Mouse (Mus musculus): ENCODE results near the gene Atp2a2. TPM values are rescaled to one million over a fixed set of nuclear protein-coding genes. Genes with fewer than 3 reads are reported as not detected.
"Not testable (repeated sequence)": the region's sequence is repeated elsewhere in the genome, so short reads cannot be mapped to it uniquely, and the experiment has no call there.

Gene Atp2a2
- polyA plus RNA-seq, 1 experiment from 2014 or later, result 32.2 TPM

DNA sequence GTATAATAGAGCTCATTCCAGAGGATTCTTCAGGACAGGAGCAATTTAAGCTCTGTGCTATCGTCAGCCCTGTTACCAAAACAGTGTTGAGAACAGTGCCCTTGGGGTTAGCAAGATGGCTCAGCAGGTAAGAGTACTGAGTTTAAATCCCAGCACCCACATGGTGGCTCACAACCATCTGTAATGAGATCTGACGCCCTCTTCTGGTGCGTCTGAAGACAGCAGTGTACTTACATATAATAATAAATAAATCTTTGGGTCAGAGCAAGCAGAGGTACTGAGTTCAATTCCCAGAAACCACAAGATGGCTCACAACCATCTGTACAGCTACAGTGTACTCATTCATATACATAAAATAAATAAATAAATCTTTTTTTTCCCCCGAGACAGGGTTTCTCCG, 15.8 kb downstream of the Atp2a2 start:
- not testable (repeated sequence) for H3K4me2 ChIP-seq; H3K4me3 ChIP-seq; H3K27ac ChIP-seq; H3K9me3 ChIP-seq (replicated peaks); H3K9ac ChIP-seq; ATAC-seq; H3K27me3 ChIP-seq; H3K4me1 ChIP-seq
- 79% methylated on average over 5 of the region's 5 CpGs for WGBS
- peaks cover 92% of the 10 kb centered on the region for H3K36me3 ChIP-seq (ENCODE audit: poor library complexity, severe bottlenecking)

DNA sequence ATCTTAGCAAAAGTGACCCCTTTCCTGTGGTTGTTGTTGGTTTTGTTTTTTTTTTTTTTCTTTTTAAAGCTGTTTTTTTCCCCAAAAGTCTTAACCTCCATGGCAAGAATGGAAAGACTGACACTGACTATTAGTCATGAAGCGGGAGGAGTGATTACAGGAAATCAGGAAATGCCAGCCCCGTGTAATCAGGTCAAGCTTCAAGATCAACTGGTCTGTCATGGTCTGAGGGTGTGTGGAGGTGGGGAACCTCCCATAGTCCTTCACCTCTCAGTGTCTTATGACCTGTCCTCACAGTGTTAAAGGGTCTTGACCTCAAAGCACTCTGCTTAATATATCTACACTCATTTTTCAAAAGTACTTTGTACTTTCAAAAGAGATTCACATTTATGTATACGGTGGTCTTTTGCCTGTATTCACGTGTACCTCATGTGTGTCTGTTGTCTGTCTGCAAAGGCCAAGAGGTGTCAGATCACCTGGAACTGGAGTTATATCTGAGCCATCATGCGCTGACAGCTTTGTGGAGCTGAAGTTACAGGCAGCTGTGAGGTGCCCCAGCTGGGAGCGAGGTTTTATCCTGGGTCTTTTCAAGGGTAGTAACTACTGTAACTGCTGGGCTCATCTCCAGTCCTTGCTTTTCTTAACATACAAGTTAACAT, 19.2 kb downstream of the Atp2a2 start:
- H3K9ac ChIP-seq, result no peak overlapping the region
- no peak for ATAC-seq
- no peaks in the 10 kb centered on the region for H3K9me3 ChIP-seq (replicated peaks)
- peaks cover 77% of the 10 kb centered on the region for H3K36me3 ChIP-seq (ENCODE audit: poor library complexity, severe bottlenecking)
- no peak overlapping the region for H3K27ac ChIP-seq
- H3K27me3 ChIP-seq, result no peaks in the 10 kb centered on the region
- 95% methylated on average over 6 of the region's 6 CpGs for WGBS
- no peak overlapping the region for H3K4me3 ChIP-seq
- no peaks in the 10 kb centered on the region for H3K4me1 ChIP-seq
- H3K4me2 ChIP-seq, result no peak overlapping the region

DNA sequence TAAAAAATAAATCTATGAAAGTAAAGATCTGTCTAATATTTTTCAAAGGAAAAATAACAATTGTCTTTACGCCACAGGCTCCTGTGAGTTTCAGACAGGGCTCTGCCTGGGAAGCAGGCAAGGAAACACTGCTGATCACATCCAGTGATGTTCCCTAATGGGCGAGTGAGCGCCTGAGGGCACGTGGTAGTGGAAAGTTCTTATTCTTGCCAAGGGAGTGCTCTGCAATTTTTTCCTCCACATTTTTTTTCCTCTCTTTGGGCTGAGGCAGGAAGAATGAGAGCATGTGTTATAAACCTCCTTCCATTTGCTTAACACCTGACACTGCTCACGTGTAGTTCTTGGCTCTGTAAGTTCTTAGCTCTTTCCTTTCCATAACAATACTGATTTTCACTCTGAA, 20.2 kb downstream of the Atp2a2 start:
- Histone ChIP-seq H3K9me3 (replicated peaks) (no peaks in the 10 kb centered on the region), H3K9ac (no peak overlapping the region), H3K4me2 (no peak overlapping the region), H3K27me3 (no peaks in the 10 kb centered on the region), H3K27ac (no peak overlapping the region), H3K4me1 (no peaks in the 10 kb centered on the region), H3K36me3 (ENCODE audit: poor library complexity, severe bottlenecking) (peaks cover 79% of the 10 kb centered on the region), H3K4me3 (no peak overlapping the region)
- ATAC-seq, result no peak
- WGBS, result 92% methylated on average over 5 of the region's 5 CpGs

DNA sequence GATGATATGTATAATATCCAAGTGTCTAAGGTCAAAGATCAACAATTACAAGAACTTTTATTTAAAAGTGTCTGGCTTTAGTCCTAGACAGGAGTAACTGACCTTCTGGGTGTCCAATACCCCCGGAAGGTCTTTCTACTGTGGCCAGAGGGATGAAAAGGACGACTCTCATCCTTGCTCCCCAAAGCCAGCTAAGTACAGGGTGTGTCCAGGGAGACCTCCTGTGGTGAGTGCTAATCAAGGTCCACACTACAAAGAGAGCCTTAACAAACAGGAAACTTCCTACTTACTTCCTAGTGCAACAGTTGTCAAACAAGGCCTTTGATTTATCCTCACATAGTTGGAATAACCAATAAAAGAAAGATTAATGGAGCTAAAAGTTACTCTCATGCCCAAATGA, 22.9 kb downstream of the Atp2a2 start:
- no peak overlapping the region for H3K9ac ChIP-seq
- peaks cover 72% of the 10 kb centered on the region for H3K36me3 ChIP-seq (ENCODE audit: poor library complexity, severe bottlenecking)
- H3K9me3 ChIP-seq (replicated peaks), result no peaks in the 10 kb centered on the region
- H3K4me2 ChIP-seq, result no peak overlapping the region
- H3K27me3 ChIP-seq, result no peaks in the 10 kb centered on the region
- no peak overlapping the region for H3K27ac ChIP-seq
- WGBS, result 49% methylated on average over 2 of the region's 2 CpGs
- no peak for ATAC-seq
- no peak overlapping the region for H3K4me3 ChIP-seq
- H3K4me1 ChIP-seq, result 0 out of 2 replicates have a peak, but pooled peaks cover 4% of the 10 kb centered on the region

DNA sequence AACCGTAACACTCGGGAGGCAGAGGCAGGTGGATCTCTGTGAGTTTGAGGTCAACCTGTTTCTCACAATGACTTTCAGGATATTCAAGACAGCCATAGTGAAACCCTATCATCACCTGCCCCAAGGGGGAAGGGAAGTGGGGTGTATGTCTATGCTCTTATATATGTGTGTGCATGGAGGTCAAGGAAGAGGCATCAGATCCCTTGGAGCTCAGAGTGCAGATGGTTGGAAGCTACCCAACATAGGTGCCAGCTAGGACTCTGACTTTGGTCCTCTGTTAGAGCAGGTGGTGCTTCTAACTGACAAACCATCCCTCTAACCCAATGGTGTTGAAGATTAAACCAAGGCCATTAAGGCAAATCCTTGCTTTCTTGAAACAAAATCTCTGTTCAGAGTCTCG, 24.5 kb downstream of the Atp2a2 start:
- Histone ChIP-seq H3K36me3 (ENCODE audit: poor library complexity, severe bottlenecking) (peaks cover 72% of the 10 kb centered on the region), H3K4me3 (no peak overlapping the region), H3K9ac (no peak overlapping the region), H3K4me1 (0 out of 2 replicates have a peak, but pooled peaks cover 6% of the 10 kb centered on the region), H3K27me3 (no peaks in the 10 kb centered on the region), H3K4me2 (no peak overlapping the region), H3K9me3 (replicated peaks) (no peaks in the 10 kb centered on the region), H3K27ac (no peak overlapping the region)
- no peak for ATAC-seq
- 91% methylated on average over 3 of the region's 3 CpGs for WGBS

DNA sequence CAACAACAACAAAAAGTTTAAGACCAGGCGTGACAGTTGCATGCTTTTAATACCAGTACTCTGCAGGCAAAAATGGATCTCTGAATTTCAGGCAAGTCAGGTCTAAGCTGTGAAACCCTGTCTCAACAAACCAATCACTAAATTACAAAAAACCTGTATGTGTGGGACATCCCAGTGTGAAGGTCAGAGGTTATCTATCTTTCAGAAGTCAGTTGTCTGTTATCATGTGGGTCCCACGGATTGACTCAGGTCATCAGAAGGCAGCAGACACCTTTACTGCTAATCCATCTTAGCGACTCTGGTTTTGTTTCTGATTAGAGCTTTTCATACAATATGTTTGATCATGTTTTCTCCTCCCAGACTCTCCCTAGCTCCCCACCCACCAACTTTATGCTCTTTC, 25.9 kb downstream of the Atp2a2 start:
- no peaks in the 10 kb centered on the region for H3K9me3 ChIP-seq (replicated peaks)
- 85% methylated on average over 3 of the region's 3 CpGs for WGBS

DNA sequence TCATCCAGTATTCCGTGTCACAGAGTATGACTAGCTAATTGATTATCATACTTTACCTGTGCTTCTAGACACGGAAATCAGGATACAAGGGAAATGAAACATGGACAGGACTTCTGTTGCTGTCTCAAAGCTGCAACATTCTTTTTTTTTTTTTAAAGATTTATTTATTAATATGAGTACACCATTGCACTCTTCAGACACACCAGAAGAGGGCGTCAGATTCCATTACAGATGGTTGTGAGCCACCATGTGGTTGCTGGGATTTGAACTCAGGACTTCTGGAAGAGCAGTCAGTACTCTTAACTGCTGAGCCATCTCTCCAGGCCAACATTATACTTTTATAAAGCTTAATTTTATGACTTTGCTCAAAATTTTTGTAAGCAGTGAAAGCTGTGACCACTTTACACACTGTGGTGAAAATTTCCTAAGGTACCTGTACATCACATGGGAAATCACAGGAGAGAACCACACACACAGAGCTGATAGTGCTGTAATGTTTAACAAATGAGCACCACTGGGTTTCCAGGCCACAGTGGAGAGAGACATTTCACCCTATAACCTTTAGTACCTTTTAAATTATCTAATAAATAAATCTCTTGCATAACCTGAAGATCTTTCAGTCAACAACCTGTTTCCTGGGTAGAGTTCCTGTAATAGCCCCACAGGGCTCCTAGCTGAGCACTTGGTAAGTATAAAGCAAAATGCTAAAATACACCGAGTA, 27.2 kb downstream of the Atp2a2 start:
- H3K9me3 ChIP-seq (replicated peaks), result no peaks in the 10 kb centered on the region
- no peak overlapping the region for H3K27ac ChIP-seq
- ATAC-seq, result no peak
- H3K9ac ChIP-seq, result no peak overlapping the region
- H3K4me2 ChIP-seq, result no peak overlapping the region
- WGBS, result 83% methylated on average over 4 of the region's 4 CpGs
- 0 out of 2 replicates have a peak, but pooled peaks cover 6% of the 10 kb centered on the region for H3K4me1 ChIP-seq
- H3K27me3 ChIP-seq, result no peaks in the 10 kb centered on the region
- H3K4me3 ChIP-seq, result no peak overlapping the region
- peaks cover 76% of the 10 kb centered on the region for H3K36me3 ChIP-seq (ENCODE audit: poor library complexity, severe bottlenecking)

More for the DNA sequence above, 25.9 kb downstream of the Atp2a2 start:
- H3K9ac ChIP-seq, result no peak overlapping the region
- ATAC-seq, result no peak
- 0 out of 2 replicates have a peak, but pooled peaks cover 6% of the 10 kb centered on the region for H3K4me1 ChIP-seq
- H3K27ac ChIP-seq, result no peak overlapping the region
- H3K36me3 ChIP-seq (ENCODE audit: poor library complexity, severe bottlenecking), result peaks cover 72% of the 10 kb centered on the region
- no peak overlapping the region for H3K4me3 ChIP-seq
- H3K27me3 ChIP-seq, result no peaks in the 10 kb centered on the region
- H3K4me2 ChIP-seq, result no peak overlapping the region

DNA sequence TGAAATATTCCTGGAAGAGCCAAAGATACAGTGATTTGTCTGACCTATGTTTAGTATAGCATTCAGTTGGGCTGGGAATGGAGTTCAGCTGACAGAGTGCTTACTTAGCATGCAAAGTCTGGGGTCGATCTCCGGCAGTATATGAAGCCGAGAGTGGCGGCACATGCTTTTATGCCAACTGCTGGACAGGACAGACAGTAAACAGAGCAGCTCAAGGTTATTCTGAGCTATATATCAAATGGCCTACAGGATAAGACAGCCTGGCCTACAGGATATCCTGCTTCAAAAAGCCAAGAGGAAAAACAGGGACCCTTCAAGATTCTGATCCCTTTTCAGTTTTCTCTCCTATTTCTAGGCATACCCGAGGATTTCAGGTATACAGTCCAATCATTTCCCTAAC, 30.4 kb downstream of the Atp2a2 start:
- ATAC-seq, result no peak
- 89% methylated on average over 5 of the region's 5 CpGs for WGBS
- Histone ChIP-seq H3K4me2 (no peak overlapping the region), H3K27ac (no peak overlapping the region), H3K4me3 (no peak overlapping the region), H3K9ac (no peak overlapping the region), H3K36me3 (ENCODE audit: poor library complexity, severe bottlenecking) (peaks cover 89% of the 10 kb centered on the region), H3K27me3 (no peaks in the 10 kb centered on the region), H3K9me3 (replicated peaks) (no peaks in the 10 kb centered on the region), H3K4me1 (0 out of 2 replicates have a peak, but pooled peaks cover 6% of the 10 kb centered on the region)

DNA sequence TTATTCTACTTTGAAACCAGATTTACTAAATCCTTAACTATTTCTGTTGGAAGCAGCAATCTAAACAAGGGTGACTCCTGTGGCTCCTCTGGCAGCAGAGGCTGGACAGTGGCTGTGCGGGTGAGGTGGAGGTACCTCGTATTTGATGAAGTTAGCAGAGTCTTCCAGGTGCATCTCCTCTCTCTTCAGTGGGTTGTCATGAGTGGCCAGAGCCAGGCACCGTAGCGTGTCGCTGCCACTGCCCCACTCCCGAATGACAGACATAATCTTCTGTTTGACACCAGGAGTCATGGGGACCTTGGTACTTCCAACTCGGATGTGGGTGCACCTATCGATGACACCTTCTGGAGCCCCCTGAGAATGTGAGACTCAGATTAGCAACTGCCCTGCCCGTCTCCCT, 40.6 kb downstream of the Atp2a2 start:
- H3K4me3 ChIP-seq, result no peak overlapping the region
- no peaks in the 10 kb centered on the region for H3K9me3 ChIP-seq (replicated peaks)
- no peaks in the 10 kb centered on the region for H3K27me3 ChIP-seq
- H3K4me1 ChIP-seq, result no peaks in the 10 kb centered on the region
- no peak overlapping the region for H3K27ac ChIP-seq
- WGBS, result 96% methylated on average over 9 of the region's 9 CpGs
- no peak overlapping the region for H3K4me2 ChIP-seq
- peaks cover 100% of the 10 kb centered on the region for H3K36me3 ChIP-seq (ENCODE audit: poor library complexity, severe bottlenecking)
- no peak overlapping the region for H3K9ac ChIP-seq
- ATAC-seq, result no peak

DNA sequence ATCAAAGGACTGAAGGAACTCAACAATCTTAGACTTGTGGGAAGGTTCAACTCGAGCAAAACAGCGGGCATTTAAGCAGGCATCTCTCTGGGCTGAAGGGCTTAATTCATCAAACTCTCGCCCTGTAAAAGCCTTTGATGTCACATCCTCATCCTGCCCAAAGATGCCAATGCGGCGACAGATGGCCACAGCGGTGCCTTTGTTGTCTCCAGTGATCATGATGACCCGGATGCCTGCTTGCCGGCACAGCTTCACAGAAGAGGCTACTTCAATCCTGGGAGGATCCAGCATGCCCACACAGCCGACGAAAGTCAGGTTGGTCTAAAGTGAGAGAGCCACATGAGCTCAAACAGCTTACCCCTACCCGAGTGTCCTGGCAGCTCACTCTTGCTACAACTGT, 41.4 kb downstream of the Atp2a2 start:
- Histone ChIP-seq H3K4me2 (no peak overlapping the region), H3K4me3 (no peak overlapping the region), H3K36me3 (ENCODE audit: poor library complexity, severe bottlenecking) (peaks cover 100% of the 10 kb centered on the region), H3K9ac (no peak overlapping the region), H3K27ac (no peak overlapping the region), H3K4me1 (no peaks in the 10 kb centered on the region), H3K9me3 (replicated peaks) (no peaks in the 10 kb centered on the region), H3K27me3 (no peaks in the 10 kb centered on the region)
- no peak for ATAC-seq
- WGBS, result 88% methylated on average over 11 of the region's 11 CpGs

DNA sequence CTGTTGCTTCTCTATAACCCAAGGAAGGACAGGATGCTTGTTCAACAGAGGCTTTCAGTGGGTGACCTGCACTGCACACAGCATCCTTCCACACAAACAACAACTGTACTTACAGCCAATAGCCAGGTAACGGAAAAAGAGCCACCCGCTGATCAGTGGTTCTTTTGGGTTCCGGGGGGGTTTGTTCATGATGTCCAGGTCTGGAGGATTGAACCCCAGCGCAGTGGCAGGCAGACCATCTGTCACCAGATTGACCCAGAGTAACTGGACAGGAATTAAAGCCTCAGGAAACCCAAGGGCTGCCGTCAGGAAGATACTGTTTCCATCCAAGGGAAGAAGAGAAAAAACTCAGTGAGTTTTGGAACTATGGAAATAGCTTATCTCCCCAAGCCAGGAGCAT, 42.7 kb downstream of the Atp2a2 start:
- WGBS, result 95% methylated on average over 5 of the region's 5 CpGs
- Histone ChIP-seq H3K4me1 (no peaks in the 10 kb centered on the region), H3K4me3 (no peak overlapping the region), H3K36me3 (ENCODE audit: poor library complexity, severe bottlenecking) (peaks cover 100% of the 10 kb centered on the region), H3K27me3 (no peaks in the 10 kb centered on the region), H3K9ac (no peak overlapping the region), H3K27ac (no peak overlapping the region), H3K9me3 (replicated peaks) (no peaks in the 10 kb centered on the region), H3K4me2 (no peak overlapping the region)
- ATAC-seq, result no peak

DNA sequence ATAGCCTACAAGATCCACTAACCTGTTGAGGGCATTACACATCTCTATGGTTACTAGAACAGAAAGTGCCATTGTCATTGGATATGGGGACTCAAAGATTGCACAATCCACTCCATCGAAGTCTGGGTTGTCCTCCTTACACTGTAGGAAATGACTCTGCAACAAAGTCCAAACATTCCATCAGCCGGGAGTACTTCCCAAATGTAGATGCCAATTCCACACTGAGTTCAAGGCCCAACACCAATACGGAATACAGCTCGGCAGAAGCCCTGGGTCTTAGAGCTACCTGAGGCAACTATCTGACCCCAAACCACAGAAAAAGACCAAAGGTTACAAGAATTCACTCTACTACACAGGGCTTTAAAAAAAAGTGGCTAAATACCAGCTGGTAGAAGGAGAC, 44.0 kb downstream of the Atp2a2 start:
- peaks cover 100% of the 10 kb centered on the region for H3K36me3 ChIP-seq (ENCODE audit: poor library complexity, severe bottlenecking)
- no peak overlapping the region for H3K27ac ChIP-seq
- no peaks in the 10 kb centered on the region for H3K27me3 ChIP-seq
- ATAC-seq, result no peak
- no peak overlapping the region for H3K9ac ChIP-seq
- no peak overlapping the region for H3K4me3 ChIP-seq
- H3K4me2 ChIP-seq, result no peak overlapping the region
- H3K9me3 ChIP-seq (replicated peaks), result no peaks in the 10 kb centered on the region
- WGBS, result 96% methylated on average over 4 of the region's 4 CpGs
- H3K4me1 ChIP-seq, result no peaks in the 10 kb centered on the region
